Mouse (Mus musculus): Measurements from ENCODE around the gene Mcm9.

Mcm9 gene

GRCm38 (mm10) chr10:53568531-53568930 lies 61.7 kb downstream of the Mcm9 start:
- DNase-seq = no peak

- no peak for DNase-seq
Observed at GRCm38 (mm10) chr10:53565538-53565937, 64.7 kb downstream of the Mcm9 start.

- no peak for DNase-seq
Observed at GRCm38 (mm10) chr10:53562001-53562400, 68.2 kb downstream of the Mcm9 start.

- no peak for DNase-seq
Observed at GRCm38 (mm10) chr10:53537596-53537995, 92.6 kb downstream of the Mcm9 start.

- no peak for DNase-seq
Observed at GRCm38 (mm10) chr10:53532297-53532696, 97.9 kb downstream of the Mcm9 start.

GRCm38 (mm10) chr10:53527838-53528773 lies 102.1 kb downstream of the Mcm9 start:
- DNase-seq = peak; percentile 37

- no peak for DNase-seq
Observed at GRCm38 (mm10) chr10:53527344-53527743, 102.9 kb downstream of the Mcm9 start.

GRCm38 (mm10) chr10:53526350-53526749 lies 103.9 kb downstream of the Mcm9 start:
- no peak for DNase-seq

- no peak for DNase-seq
Observed at GRCm38 (mm10) chr10:53525265-53525976, 104.8 kb downstream of the Mcm9 start.

- no peak for DNase-seq
Observed at GRCm38 (mm10) chr10:53519068-53519954, 110.9 kb downstream of the Mcm9 start.

- DNase-seq = no peak
Observed at GRCm38 (mm10) chr10:53518599-53518913, 111.7 kb downstream of the Mcm9 start.

- DNase-seq = no peak
Observed at GRCm38 (mm10) chr10:53517770-53518598, 112.3 kb downstream of the Mcm9 start.

GRCm38 (mm10) chr10:53512491-53512890 lies 117.7 kb downstream of the Mcm9 start:
- DNase-seq = no peak

GRCm38 (mm10) chr10:53509158-53509773 lies 121.0 kb downstream of the Mcm9 start:
- DNase-seq = peak; percentile 16

GRCm38 (mm10) chr10:53508676-53509075 lies 121.6 kb downstream of the Mcm9 start:
- DNase-seq = no peak

- DNase-seq = no peak
Observed at GRCm38 (mm10) chr10:53505526-53505925, 124.7 kb downstream of the Mcm9 start.

- no peak for DNase-seq
Observed at GRCm38 (mm10) chr10:53505069-53505468, 125.2 kb downstream of the Mcm9 start.

GRCm38 (mm10) chr10:53502875-53503816 lies 127.1 kb downstream of the Mcm9 start:
- no peak for DNase-seq

GRCm38 (mm10) chr10:53502471-53502870 lies 127.8 kb downstream of the Mcm9 start:
- DNase-seq = no peak

GRCm38 (mm10) chr10:53499518-53499917 lies 130.7 kb downstream of the Mcm9 start:
- peak; percentile 41 for DNase-seq

All from thymus, postnatal 25 days (tissue).